Mouse (Mus musculus): ENCODE measurements around the gene Irf8.

DNA sequence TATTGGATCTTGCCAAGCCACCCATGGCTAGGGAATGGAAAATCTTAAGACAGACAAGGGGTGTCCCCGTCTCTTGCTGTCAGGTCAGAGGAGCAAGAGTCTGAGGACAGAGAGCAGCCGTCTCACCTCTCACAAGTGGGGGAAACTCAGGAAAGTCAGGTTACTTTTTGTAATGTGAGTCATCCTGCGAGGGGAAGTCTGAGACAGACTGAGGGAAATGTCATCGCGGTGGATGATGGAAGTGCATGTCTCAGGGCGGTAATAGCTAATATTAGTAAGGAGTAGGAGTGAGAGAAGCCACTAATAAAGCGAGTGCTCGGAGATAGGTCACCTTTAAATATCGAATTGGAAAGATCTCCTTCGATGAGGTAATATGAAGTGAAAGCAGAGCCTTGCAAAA is 27.0 kb upstream of the Irf8 start:
- TF ChIP-seq CTCF (IDR thresholded peaks at IDR 0.05; ENCODE audit: low read depth) = no peak
- no peak for TF ChIP-seq EP300 (IDR thresholded peaks at IDR 0.05; ENCODE audit: low read depth)

All from heart, postnatal 0 days (tissue).